Mouse (Mus musculus) heart, embryonic 13.5 days (tissue): Measurements from ENCODE around the gene Fam163a. TPM values are rescaled to one million over a fixed set of nuclear protein-coding genes. Genes with fewer than 3 reads are reported as not detected.
"Not testable (repeated sequence)": the region's sequence is repeated elsewhere in the genome, so short reads cannot be mapped to it uniquely, and the experiment has no call there.

Experiments
- ATAC-seq: fragments of 200-750 bp; cut with Nextera tagmentation; 2 replicates; pipeline ENCODE4 v1.8.0; 2017; ENCODE audit warnings: moderate TSS enrichment; ENCODE audit not compliant: insufficient number of reproducible peaks, low FRiP score, low TSS enrichment; ENCODE audit errors: extremely low read depth
- H3K27ac ChIP-seq: fragments of 300-500 bp; sonication (generic); replicated peaks from 2 replicates; pipeline ENCODE4 v1.5.1; 2015; ENCODE audit warnings: moderate library complexity, mild to moderate bottlenecking, inconsistent platforms
- H3K27me3 ChIP-seq: fragments of 300-500 bp; sonication (generic); replicated peaks from 2 replicates; pipeline ENCODE4 v1.6.1; 2015; ENCODE audit warnings: mild to moderate bottlenecking, inconsistent platforms
- H3K36me3 ChIP-seq: fragments of 300-500 bp; sonication (generic); 2 replicates; pipeline ENCODE4 v1.6.1; 2015; ENCODE audit warnings: mild to moderate bottlenecking, inconsistent platforms
- H3K4me1 ChIP-seq: fragments of 300-500 bp; sonication (generic); 2 replicates; pipeline ENCODE4 v1.6.1; 2015; ENCODE audit warnings: inconsistent platforms
- H3K4me2 ChIP-seq: fragments of 300-500 bp; sonication (generic); 2 replicates; pipeline ENCODE4 v1.6.1; 2015; ENCODE audit warnings: inconsistent platforms, mild to moderate bottlenecking, moderate library complexity
- H3K4me3 ChIP-seq: fragments of 300-500 bp; sonication (generic); 2 replicates; pipeline ENCODE4 v1.5.1; 2015; ENCODE audit warnings: moderate library complexity, mild to moderate bottlenecking, inconsistent platforms
- H3K9ac ChIP-seq: fragments of 300-500 bp; sonication (generic); 2 replicates; pipeline ENCODE4 v1.6.1; 2015; ENCODE audit warnings: inconsistent platforms, mild to moderate bottlenecking, moderate library complexity
- H3K9me3 ChIP-seq: fragments of 300-500 bp; sonication (generic); 2 replicates; pipeline ENCODE4 v1.6.1; 2016; ENCODE audit warnings: inconsistent platforms
- WGBS: fragments of 180-500 bp; shearing (Covaris S2); methylation state at CpG from one replicate; pipeline ENCODE4 v1.1.7; 2015; ENCODE audit warnings: mixed read lengths; 5-methylcytosine and 5-hydroxymethylcytosine counted together
- polyA plus RNA-seq: library from polyadenylated mRNA; unstranded; fragments of >200 nt; fragmentation: Nextera tagmentation; extraction: Ambion mirVana; gene quantifications from 2 replicates; pipeline ENCODE4 v1.2.1, GENCODE M21; 2015

Gene Fam163a
- polyA plus RNA-seq = 2.0 and 2.5 TPM in 2 replicates

- Histone ChIP-seq H3K27ac (no peak within 1 kb of the TSS), H3K9ac (peak within 1 kb of the TSS; percentile 81), H3K36me3 (no peaks in the 10 kb centered on the region), H3K4me2 (peak within 1 kb of the TSS; percentile 94), H3K4me3 (peak within 1 kb of the TSS; percentile 64), H3K4me1 (peaks cover 26% of the 10 kb centered on the region), H3K27me3 (peaks cover 59% of the 10 kb centered on the region), H3K9me3 (0 out of 2 replicates have a peak, but pooled peaks cover 3% of the 10 kb centered on the region)
- no peak for ATAC-seq
- 0% methylated on average over 44 of the region's 44 CpGs for WGBS
Observed at GRCm38 (mm10) chr1:156204656-156205131, at the start of gene Fam163a. Gene Fam163a (minus strand): TSS chr1:156205026.

GRCm38 (mm10) chr1:156251096-156251495, 46.3 kb upstream of the Fam163a start:
- H3K4me2 ChIP-seq, H3K9me3 ChIP-seq, H3K4me1 ChIP-seq, H3K27ac ChIP-seq, H3K9ac ChIP-seq, H3K27me3 ChIP-seq, ATAC-seq, H3K36me3 ChIP-seq, H3K4me3 ChIP-seq: not testable (repeated sequence)
- WGBS = 79% methylated on average over 4 of the region's 4 CpGs

- Histone ChIP-seq H3K4me2 (no peak overlapping the region), H3K27ac (no peak overlapping the region), H3K4me1 (no peaks in the 10 kb centered on the region), H3K4me3 (no peak overlapping the region), H3K9me3 (no peaks in the 10 kb centered on the region), H3K9ac (no peak overlapping the region), H3K36me3 (no peaks in the 10 kb centered on the region), H3K27me3 (0 out of 2 replicates have a peak, but pooled peaks cover under 1% of the 10 kb centered on the region)
- ATAC-seq = no peak
- WGBS = 75% methylated on average over 3 of the region's 3 CpGs
Observed at GRCm38 (mm10) chr1:156247893-156248292, 43.1 kb upstream of the Fam163a start.

GRCm38 (mm10) chr1:156241713-156242348, 37.0 kb upstream of the Fam163a start:
- Histone ChIP-seq H3K4me3 (no peak overlapping the region), H3K9ac (no peak overlapping the region), H3K4me1 (no peaks in the 10 kb centered on the region), H3K9me3 (no peaks in the 10 kb centered on the region), H3K4me2 (no peak overlapping the region), H3K36me3 (no peaks in the 10 kb centered on the region), H3K27me3 (0 out of 2 replicates have a peak, but pooled peaks cover 5% of the 10 kb centered on the region), H3K27ac (no peak overlapping the region)
- WGBS = 6% methylated on average over 14 of the region's 14 CpGs
- no peak for ATAC-seq

GRCm38 (mm10) chr1:156241035-156241434, 36.2 kb upstream of the Fam163a start:
- Histone ChIP-seq H3K4me1 (no peaks in the 10 kb centered on the region), H3K4me3 (no peak overlapping the region), H3K9ac (no peak overlapping the region), H3K27me3 (0 out of 2 replicates have a peak, but pooled peaks cover 5% of the 10 kb centered on the region), H3K27ac (no peak overlapping the region), H3K36me3 (no peaks in the 10 kb centered on the region), H3K4me2 (no peak overlapping the region), H3K9me3 (no peaks in the 10 kb centered on the region)
- no peak for ATAC-seq
- WGBS = 36% methylated on average over 2 of the region's 2 CpGs

GRCm38 (mm10) chr1:156231122-156231521, 26.3 kb upstream of the Fam163a start:
- Histone ChIP-seq H3K27me3 (no peaks in the 10 kb centered on the region), H3K4me2 (no peak overlapping the region), H3K27ac (peak overlapping the region; percentile 61), H3K4me1 (peaks cover 32% of the 10 kb centered on the region), H3K4me3 (no peak overlapping the region), H3K9ac (no peak overlapping the region), H3K9me3 (0 out of 2 replicates have a peak, but pooled peaks cover 3% of the 10 kb centered on the region), H3K36me3 (no peaks in the 10 kb centered on the region)
- ATAC-seq = no peak
- 86% methylated on average over 6 of the region's 6 CpGs for WGBS

GRCm38 (mm10) chr1:156230339-156231089, 25.7 kb upstream of the Fam163a start:
- Histone ChIP-seq H3K27me3 (no peaks in the 10 kb centered on the region), H3K9me3 (0 out of 2 replicates have a peak, but pooled peaks cover 3% of the 10 kb centered on the region), H3K9ac (peak overlapping the region; percentile 37; the same call in 1 of the 2 replicates), H3K4me1 (peaks cover 32% of the 10 kb centered on the region), H3K36me3 (no peaks in the 10 kb centered on the region), H3K4me2 (peak overlapping the region; percentile 21), H3K4me3 (no peak overlapping the region), H3K27ac (peak overlapping the region; percentile 61)
- no peak for ATAC-seq
- WGBS = 34% methylated on average over 9 of the region's 9 CpGs

GRCm38 (mm10) chr1:156229448-156229847, 24.6 kb upstream of the Fam163a start:
- ATAC-seq = no peak; the same call in 1 of the 2 replicates
- H3K27me3 ChIP-seq = no peaks in the 10 kb centered on the region

GRCm38 (mm10) chr1:156228728-156229127, 23.9 kb upstream of the Fam163a start:
- Histone ChIP-seq H3K4me3 (no peak overlapping the region), H3K4me2 (no peak overlapping the region), H3K9me3 (0 out of 2 replicates have a peak, but pooled peaks cover 3% of the 10 kb centered on the region), H3K27ac (no peak overlapping the region), H3K4me1 (peaks cover 33% of the 10 kb centered on the region), H3K9ac (no peak overlapping the region), H3K27me3 (no peaks in the 10 kb centered on the region), H3K36me3 (no peaks in the 10 kb centered on the region)
- ATAC-seq = no peak
- 78% methylated on average over 4 of the region's 4 CpGs for WGBS

More at GRCm38 (mm10) chr1:156229448-156229847, 24.6 kb upstream of the Fam163a start:
- Histone ChIP-seq H3K9me3 (0 out of 2 replicates have a peak, but pooled peaks cover 3% of the 10 kb centered on the region), H3K27ac (peak overlapping the region; percentile 2; the same call in 1 of the 2 replicates), H3K9ac (no peak overlapping the region), H3K36me3 (no peaks in the 10 kb centered on the region), H3K4me3 (no peak overlapping the region), H3K4me2 (no peak overlapping the region), H3K4me1 (peaks cover 32% of the 10 kb centered on the region)
- WGBS = 18% methylated on average over 7 of the region's 7 CpGs

GRCm38 (mm10) chr1:156226903-156227302, 22.1 kb upstream of the Fam163a start:
- Histone ChIP-seq H3K27me3 (no peaks in the 10 kb centered on the region), H3K4me1 (peaks cover 51% of the 10 kb centered on the region), H3K4me3 (no peak overlapping the region), H3K9me3 (no peaks in the 10 kb centered on the region), H3K36me3 (no peaks in the 10 kb centered on the region), H3K4me2 (no peak overlapping the region), H3K9ac (no peak overlapping the region), H3K27ac (no peak overlapping the region)
- no peak for ATAC-seq
- WGBS = 37% methylated on average over 5 of the region's 5 CpGs
